Mouse (Mus musculus) large intestine, adult 2 months (tissue): ENCODE results near the gene Prn. TPM values are rescaled to one million over a fixed set of nuclear protein-coding genes. Genes with fewer than 3 reads are reported as not detected.

Experiments
- DNase-seq: peaks from one replicate; pipeline ENCODE4 v3.0.0-alpha.2; 2012; ENCODE audit warnings: low read depth, low spot score
- WGBS: fragments of 180-500 bp; shearing (Covaris S2); methylation state at CpG from one replicate; pipeline ENCODE4 v1.1.7; 2018; 5-methylcytosine and 5-hydroxymethylcytosine counted together
- polyA plus RNA-seq: library from polyadenylated mRNA; depleted of rRNA; stranded (reverse); fragments of >200 nt; gene quantifications from 2 replicates; pipeline ENCODE4 v1.2.3, GENCODE M21; 2012; rRNA removed

Gene Prn
- polyA plus RNA-seq, 1 experiment = not detected

DNA sequence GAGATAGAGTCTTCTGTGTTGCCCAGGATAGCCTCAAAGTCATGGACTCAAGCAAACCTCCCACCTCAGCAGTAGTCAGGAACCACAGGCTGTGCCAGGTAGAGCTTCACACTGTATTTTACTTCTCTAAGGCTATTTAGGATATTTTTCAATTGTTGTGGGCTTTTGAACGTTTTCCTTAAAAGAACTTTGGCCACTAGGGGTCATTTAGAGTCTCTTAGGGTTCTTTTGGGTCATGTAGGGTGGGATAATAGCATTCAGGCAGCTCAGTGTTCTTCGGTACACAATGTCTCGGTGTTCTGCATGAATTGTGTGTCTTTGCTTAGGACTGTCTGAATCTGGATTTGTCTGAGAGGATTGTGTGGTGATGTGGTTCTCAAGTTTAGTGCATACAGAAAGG is 78.2 kb downstream of the Prn start:
- no peak for DNase-seq
- WGBS = 44% methylated on average over 3 of the region's 3 CpGs

DNA sequence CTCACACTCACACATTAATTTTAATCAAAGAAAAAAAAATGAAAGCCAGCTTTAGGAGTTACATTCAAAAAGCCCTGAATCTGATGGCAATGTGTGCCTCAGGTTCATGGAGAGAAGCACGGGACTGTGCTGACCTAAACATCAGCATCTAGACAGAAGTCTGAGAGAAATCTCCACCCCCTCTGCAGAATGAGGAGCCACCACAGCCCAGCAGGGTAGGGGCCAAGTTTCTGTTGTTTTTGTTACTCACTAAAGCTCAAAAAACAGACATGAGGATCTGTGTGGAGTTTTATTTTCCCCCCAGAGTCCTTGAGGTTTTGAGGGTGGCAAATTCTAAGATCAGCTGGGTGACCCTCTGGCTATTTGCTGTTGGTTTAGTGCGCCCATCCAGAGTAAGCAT is 78.8 kb downstream of the Prn start:
- WGBS = 71% methylated on average over 2 of the region's 2 CpGs
- no peak for DNase-seq

DNA sequence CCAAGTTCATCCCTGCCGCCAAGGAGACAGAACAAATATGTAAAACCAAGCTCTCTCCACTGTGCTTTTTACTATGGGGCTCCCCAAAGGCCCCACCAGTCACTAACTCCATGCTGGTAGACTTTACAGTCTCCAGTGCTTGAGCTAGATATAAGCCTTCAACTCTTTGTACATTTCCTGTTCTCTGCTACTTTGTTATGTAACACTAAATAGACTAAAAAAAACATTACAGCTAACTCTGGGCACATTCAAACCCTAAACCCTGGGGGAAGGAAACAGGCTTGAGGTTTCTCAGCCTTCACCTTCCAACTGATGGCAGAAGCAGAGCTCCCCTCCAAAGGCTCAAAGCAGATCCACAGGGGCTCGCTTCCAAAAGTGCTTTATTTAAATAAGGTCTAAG is 82.7 kb downstream of the Prn start:
- no peak for DNase-seq
- 75% methylated on average over 2 of the region's 2 CpGs for WGBS

DNA sequence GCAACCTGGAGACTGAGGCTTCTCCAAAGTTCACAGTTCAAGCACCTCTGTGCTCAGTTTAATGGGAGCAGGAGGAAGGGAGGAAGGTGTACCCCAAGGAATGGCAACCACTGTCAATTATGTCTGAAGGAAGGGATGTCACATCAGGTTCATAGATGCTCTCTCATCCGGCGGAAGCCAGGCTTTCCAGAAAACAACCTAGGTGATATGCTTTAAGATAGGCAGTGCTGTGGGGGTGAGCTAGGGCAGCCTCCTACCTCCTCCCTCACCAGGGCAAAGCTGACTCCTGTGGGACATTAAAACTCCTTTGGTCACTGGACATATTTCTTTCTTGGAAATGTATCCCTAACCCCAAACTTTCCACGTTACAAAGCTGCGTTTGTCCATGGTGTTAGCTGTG is 83.4 kb downstream of the Prn start:
- no peak for DNase-seq
- WGBS = 69% methylated on average over 4 of the region's 4 CpGs

DNA sequence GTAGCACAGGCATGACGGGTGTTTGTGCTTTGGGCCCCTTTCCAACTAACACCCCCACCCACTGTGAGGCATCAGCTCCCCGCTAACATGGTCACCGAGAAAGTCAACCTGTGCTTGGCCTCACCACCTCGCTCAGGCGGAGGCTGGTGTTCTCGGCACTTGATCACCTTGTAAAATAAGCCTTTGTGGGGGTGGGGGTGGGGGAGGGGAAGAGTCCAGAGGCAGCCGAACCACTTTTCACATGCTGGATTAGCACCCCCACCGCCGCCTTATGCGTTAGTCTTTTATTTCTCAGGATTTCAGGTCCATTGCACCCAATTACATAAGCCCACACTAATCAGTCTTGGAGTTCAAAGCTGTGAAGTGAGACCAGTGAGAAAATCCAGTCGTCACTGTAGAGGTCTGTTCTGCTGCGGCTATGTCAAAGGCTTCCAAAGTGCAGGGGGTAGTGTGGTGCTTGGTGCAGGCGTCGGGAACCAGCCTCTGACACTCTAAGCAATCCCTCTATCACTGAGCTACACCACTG is 83.9 kb downstream of the Prn start:
- no peak for DNase-seq
- WGBS = 43% methylated on average over 14 of the region's 14 CpGs

DNA sequence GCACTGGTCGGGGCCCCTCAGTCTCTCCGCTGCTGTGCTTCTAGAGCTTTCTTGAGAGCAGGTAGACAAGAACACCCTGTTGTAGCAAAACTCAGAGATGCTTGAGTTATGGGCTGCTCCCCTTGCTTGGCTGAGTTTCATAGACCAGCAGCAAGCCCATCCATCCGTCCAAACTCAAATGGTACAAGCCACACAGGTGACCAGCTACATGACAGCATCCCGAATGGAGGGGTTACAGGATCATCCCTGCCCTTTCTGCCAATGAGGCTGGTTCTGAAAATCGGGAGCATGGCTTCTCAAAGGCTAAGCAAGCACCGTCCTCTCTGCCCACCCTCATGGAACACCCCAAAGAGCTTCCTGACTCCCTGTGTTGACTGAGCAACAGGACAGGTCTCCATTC is 85.2 kb downstream of the Prn start:
- 89% methylated on average over 6 of the region's 6 CpGs for WGBS
- no peak for DNase-seq

DNA sequence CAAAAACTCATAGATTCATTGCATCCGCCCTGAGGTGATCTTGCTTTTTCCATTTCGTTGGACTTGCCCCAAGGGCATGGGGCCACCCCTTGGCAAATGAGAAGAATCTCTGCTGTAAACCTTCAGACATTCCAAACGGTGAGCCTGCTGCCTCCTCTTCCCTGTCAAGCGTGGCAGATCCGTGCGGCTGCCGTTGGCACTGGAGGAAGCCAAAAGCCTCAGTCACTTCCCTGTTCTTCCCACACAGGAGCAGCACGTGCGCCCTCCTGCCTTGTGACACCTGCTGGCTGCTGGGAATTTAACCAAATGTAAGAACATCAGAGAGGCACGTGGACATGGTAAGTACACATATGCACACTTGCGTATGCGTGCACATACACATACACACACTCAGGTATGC is 86.0 kb downstream of the Prn start:
- WGBS = 60% methylated on average over 12 of the region's 12 CpGs

DNA sequence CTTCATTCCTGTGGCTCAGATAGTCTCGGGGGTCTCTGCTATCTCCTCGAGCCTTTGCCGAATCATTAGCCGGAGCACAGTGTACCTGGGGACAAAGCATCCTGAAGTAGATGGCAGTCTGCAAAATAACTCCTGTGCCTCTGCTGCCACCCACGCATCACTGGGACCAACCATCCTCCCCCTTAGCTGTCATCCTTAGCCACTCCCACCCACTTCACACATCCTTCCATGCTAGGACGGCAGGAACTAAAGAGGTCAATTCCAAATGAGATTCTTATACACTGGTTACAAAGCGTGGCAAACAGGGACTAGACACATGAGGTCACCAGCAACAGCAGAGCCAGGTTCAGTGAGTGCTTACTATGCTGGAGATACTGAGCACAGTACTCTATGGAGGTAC is 86.6 kb downstream of the Prn start:
- DNase-seq = no peak
- WGBS = 88% methylated on average over 7 of the region's 7 CpGs

More for the DNA sequence above, 86.0 kb downstream of the Prn start:
- DNase-seq = no peak

DNA sequence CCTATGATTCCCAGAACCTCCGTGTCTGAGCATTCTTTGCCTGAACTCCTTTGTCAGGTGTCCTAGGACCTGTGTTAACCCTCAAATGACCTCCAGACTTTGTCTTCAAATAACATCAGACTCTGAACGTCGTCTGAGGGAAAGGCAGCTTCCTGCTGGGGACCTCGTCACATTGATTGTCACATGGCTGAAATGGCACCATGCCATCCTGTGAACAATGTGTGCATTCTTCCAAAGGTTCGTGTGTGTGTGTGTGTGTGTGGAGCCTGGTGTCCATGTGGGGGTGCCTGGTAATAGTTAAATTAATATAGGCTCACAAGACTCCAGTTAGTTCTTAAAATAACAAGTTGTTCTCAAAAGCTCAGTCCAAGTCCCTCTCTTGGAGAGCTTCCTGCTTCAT is 87.6 kb downstream of the Prn start:
- 18% methylated on average over 5 of the region's 5 CpGs for whole genome bisulfite sequencing
- DNase-seq = no peak

DNA sequence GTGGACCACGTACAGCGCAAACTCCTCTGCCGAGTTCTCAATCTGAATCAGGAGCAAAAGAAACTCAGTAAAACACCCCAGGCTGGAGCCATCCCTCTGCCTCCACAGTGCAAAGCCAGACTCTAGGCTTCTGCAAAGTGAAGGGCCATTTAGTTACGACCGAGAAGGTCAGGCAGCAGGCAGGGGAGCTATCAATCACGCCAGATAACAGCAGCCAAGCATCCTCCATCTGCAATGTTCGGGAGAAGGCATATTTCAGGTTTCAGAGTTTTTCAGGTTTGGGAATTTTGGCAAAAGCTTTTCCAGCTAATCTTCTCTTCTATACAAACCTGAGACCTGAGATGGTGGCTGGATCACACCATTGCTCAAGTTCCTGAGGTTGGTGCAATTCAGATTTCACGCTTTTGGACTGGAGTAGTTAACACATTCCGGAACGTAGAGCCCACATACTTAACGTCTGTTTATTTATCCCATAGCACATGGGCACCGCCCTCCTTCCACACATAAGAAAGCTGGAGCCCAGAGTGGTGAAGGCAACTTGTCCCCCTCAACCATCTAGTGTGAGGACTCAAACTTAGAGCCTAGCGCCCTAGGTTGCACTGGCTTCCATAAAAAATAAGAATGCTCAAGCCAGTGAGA is 92.1 kb downstream of the Prn start:
- 59% methylated on average over 13 of the region's 13 CpGs for WGBS
- DNase-seq = no peak

DNA sequence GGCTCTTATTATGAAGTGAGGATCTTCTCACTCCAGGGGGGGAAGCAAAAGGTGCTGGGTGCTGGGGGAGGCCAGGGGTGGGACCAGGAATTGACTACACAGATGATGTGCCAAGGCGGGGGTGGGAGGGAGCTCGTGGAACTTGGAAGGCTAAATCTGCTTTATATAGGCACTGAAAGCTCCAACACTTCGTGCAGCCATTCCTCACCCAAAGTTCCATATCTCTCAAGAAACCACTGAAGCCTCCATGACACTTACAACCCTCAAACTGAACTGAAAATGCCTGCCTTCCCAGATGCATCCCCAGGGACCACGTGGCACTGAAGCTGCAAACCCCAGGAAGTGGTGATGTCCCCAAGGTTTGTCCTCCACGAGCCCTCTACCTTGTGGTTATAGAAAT is 94.2 kb downstream of the Prn start:
- DNase-seq = no peak
- WGBS = 73% methylated on average over 5 of the region's 5 CpGs

DNA sequence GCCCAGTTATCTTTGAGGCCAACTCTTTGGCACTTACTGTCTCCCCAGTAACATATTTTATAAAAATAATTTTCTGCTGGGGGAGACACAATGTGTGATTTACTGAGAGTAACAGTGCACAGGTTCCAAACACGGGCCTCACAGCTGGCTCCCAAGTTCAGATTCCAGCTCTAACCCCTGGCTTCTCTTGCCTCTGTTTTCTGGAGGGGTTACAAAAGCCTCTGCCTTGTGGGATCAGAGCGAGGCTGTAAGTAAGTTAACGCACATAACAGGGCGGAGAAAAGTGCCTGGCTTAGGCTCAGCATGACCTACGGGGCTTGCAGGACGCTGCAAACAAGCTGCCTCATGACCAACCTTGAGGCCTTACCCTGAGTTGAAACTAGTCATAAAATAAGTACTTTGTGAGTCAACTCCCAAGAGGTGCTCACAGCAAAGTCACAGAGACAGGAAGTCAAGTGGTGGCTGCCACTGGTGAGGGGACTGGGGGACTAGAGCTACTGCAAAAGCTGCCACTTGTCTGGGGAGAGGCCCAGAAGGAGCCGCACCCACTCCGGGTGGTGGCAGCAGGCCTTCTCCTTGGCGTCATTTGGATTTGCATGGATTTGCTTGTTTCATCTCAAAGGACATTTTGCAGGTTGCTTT is 94.9 kb downstream of the Prn start:
- 71% methylated on average over 9 of the region's 9 CpGs for WGBS
- DNase-seq = no peak

DNA sequence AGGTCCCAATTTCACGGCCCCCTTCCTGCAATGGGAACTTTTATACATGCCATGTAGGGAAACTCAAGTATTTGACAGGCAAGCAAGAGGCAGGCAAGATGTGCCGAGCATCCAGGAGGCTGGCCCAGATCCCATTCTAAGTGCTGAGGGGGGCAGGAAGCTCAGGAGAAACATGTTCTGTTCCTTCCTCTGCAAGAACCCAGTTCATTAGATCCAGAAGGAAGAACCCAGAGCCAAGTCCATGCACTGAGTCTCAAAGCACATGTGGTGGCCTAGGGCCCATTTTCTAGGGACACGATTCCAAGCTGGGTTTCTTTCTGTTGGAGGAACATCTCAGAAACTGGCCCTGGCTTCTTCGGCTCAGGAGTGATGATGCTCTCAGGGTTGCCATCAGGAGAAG is 95.7 kb downstream of the Prn start:
- DNase-seq = no peak
- WGBS = 79% methylated on average over 4 of the region's 4 CpGs

Other genes with a start within 250 kb of the Prn start
- gene Erv3, start 50.2 kb upstream of the Prn start, polyA plus RNA-seq = 0.03 TPM in 1 of 2 replicates, not detected in the other
- 27.2 and 29.7 TPM in 2 replicates for gene Prnp, start within 50 bp of the Prn start, polyA plus RNA-seq
- 0.87 and 1.5 TPM in 2 replicates for gene Prnd, start 40.9 kb downstream of the Prn start, polyA plus RNA-seq
- gene Rassf2, start 120.3 kb downstream of the Prn start, polyA plus RNA-seq = 10.2 and 16.3 TPM in 2 replicates
- 10.6 and 22.4 TPM in 2 replicates for gene Slc23a2, start 235.2 kb downstream of the Prn start, polyA plus RNA-seq